Mouse (Mus musculus) B cell, adult 2 months (primary cell): Measurements from ENCODE around the gene Cdkn2d.

ENCODE experiments used
- DNase-seq, 2 experiments: peaks; one replicate each; pipeline ENCODE4 v3.0.0; 2022

Gene Cdkn2d

GRCm38 (mm10) chr9:21243826-21244427 lies 47.3 kb downstream of the Cdkn2d start:
- DNase-seq = no peak

- peak; percentile 85 to 86 for DNase-seq
Observed at GRCm38 (mm10) chr9:21241343-21241742, 49.9 kb downstream of the Cdkn2d start.

- peak in 1 of 2 experiments; percentile 23 for DNase-seq
Observed at GRCm38 (mm10) chr9:21239465-21239848, 51.8 kb downstream of the Cdkn2d start.

- DNase-seq = peak; percentile 79 to 85
Observed at GRCm38 (mm10) chr9:21238733-21239464, 52.3 kb downstream of the Cdkn2d start, which contains the start of gene Keap1. Gene Keap1 (minus strand): TSS chr9:21239361.
